Mouse (Mus musculus): ENCODE results near the gene Olfr698. TPM values are rescaled to one million over a fixed set of nuclear protein-coding genes. Genes with fewer than 3 reads are reported as not detected.
"Not testable (repeated sequence)": the region's sequence is repeated elsewhere in the genome, so short reads cannot be mapped to it uniquely, and the experiment has no call there.

Olfr698 gene
- polyA plus RNA-seq (2012; rRNA removed) = not detected in 2 replicates

- Histone ChIP-seq H3K4me3 (replicated peaks; ENCODE audit: insufficient read depth, low read depth, low read length) (no peak within 1 kb of the TSS), H3K27ac (ENCODE audit: insufficient read depth, low read length) (no peak within 1 kb of the TSS), H3K4me1 (ENCODE audit: control insufficient read depth, insufficient read depth, low read length) (no peaks in the 10 kb centered on the region), H3K27me3 (ENCODE audit: control insufficient read depth, insufficient read depth, low read length) (no peaks in the 10 kb centered on the region)
- no peak for TF ChIP-seq CTCF (IDR thresholded peaks at IDR 0.05; ENCODE audit: borderline replicate concordance, insufficient read depth, low read depth, low read length)
- no peak for TF ChIP-seq POLR2A (IDR thresholded peaks at IDR 0.05; ENCODE audit: borderline replicate concordance, insufficient read depth, low read length)
- no peak for DNase-seq
These were observed at the start of gene Olfr698 for GRCm38 (mm10) chr7:106755297-106755696. TSS of gene Olfr698 (minus strand) at chr7:106755397.

GRCm38 (mm10) chr7:106793098-106793497 lies 37.9 kb upstream of the Olfr698 start, which contains the start of gene Olfr699:
TSS of gene Olfr699 (minus strand) at chr7:106793198.
- Histone ChIP-seq H3K4me1 (ENCODE audit: control insufficient read depth, insufficient read depth, low read length) (no peaks in the 10 kb centered on the region), H3K27ac (ENCODE audit: insufficient read depth, low read length) (no peak within 1 kb of the TSS), H3K4me3 (replicated peaks; ENCODE audit: insufficient read depth, low read depth, low read length) (no peak within 1 kb of the TSS), H3K27me3 (ENCODE audit: control insufficient read depth, insufficient read depth, low read length) (no peaks in the 10 kb centered on the region)
- 71% methylated on average over 1 of the region's 1 CpGs for WGBS
- TF ChIP-seq CTCF (IDR thresholded peaks at IDR 0.05; ENCODE audit: borderline replicate concordance, insufficient read depth, low read depth, low read length) = no peak
- no peak for TF ChIP-seq POLR2A (IDR thresholded peaks at IDR 0.05; ENCODE audit: borderline replicate concordance, insufficient read depth, low read length)
- no peak for DNase-seq

GRCm38 (mm10) chr7:106788330-106788729 lies 33.1 kb upstream of the Olfr698 start:
- H3K27me3 ChIP-seq (ENCODE audit: control insufficient read depth, insufficient read depth, low read length) = no peaks in the 10 kb centered on the region
- H3K4me1 ChIP-seq (ENCODE audit: control insufficient read depth, insufficient read depth, low read length) = no peaks in the 10 kb centered on the region
- H3K4me3 ChIP-seq (replicated peaks; ENCODE audit: insufficient read depth, low read depth, low read length) = no peak overlapping the region
- TF ChIP-seq CTCF (IDR thresholded peaks at IDR 0.05; ENCODE audit: borderline replicate concordance, insufficient read depth, low read depth, low read length) = no peak
- TF ChIP-seq POLR2A (IDR thresholded peaks at IDR 0.05; ENCODE audit: borderline replicate concordance, insufficient read depth, low read length) = no peak
- no peak for DNase-seq
- no peak overlapping the region for H3K27ac ChIP-seq (ENCODE audit: insufficient read depth, low read length)

GRCm38 (mm10) chr7:106761008-106761407 lies 5.8 kb upstream of the Olfr698 start:
- DNase-seq; H3K4me3 ChIP-seq (replicated peaks; ENCODE audit: insufficient read depth, low read depth, low read length); H3K4me1 ChIP-seq (ENCODE audit: control insufficient read depth, insufficient read depth, low read length); H3K27me3 ChIP-seq (ENCODE audit: control insufficient read depth, insufficient read depth, low read length); H3K27ac ChIP-seq (ENCODE audit: insufficient read depth, low read length): not testable (repeated sequence)
- 93% methylated on average over 2 of the region's 2 CpGs for WGBS

- TF ChIP-seq POLR2A (IDR thresholded peaks at IDR 0.05; ENCODE audit: borderline replicate concordance, insufficient read depth, low read length) (no peak), CTCF (IDR thresholded peaks at IDR 0.05; ENCODE audit: borderline replicate concordance, insufficient read depth, low read depth, low read length) (no peak)
- H3K4me1 ChIP-seq (ENCODE audit: control insufficient read depth, insufficient read depth, low read length) = no peaks in the 10 kb centered on the region
- 85% methylated on average over 2 of the region's 2 CpGs for WGBS
These were observed 3.6 kb upstream of the Olfr698 start for GRCm38 (mm10) chr7:106758800-106759199.

GRCm38 (mm10) chr7:106745811-106746210 lies 9.4 kb downstream of the Olfr698 start:
- H3K27me3 ChIP-seq (ENCODE audit: control insufficient read depth, insufficient read depth, low read length) = no peaks in the 10 kb centered on the region
- no peak for TF ChIP-seq POLR2A (IDR thresholded peaks at IDR 0.05; ENCODE audit: borderline replicate concordance, insufficient read depth, low read length)
- no peak for TF ChIP-seq CTCF (IDR thresholded peaks at IDR 0.05; ENCODE audit: borderline replicate concordance, insufficient read depth, low read depth, low read length)
- no peaks in the 10 kb centered on the region for H3K4me1 ChIP-seq (ENCODE audit: control insufficient read depth, insufficient read depth, low read length)
- DNase-seq = no peak
- WGBS = 80% methylated on average over 5 of the region's 5 CpGs
- no peak overlapping the region for H3K27ac ChIP-seq (ENCODE audit: insufficient read depth, low read length)
- no peak overlapping the region for H3K4me3 ChIP-seq (replicated peaks; ENCODE audit: insufficient read depth, low read depth, low read length)

More at GRCm38 (mm10) chr7:106758800-106759199, 3.6 kb upstream of the Olfr698 start:
- no peak overlapping the region for H3K4me3 ChIP-seq (replicated peaks; ENCODE audit: insufficient read depth, low read depth, low read length)
- no peaks in the 10 kb centered on the region for H3K27me3 ChIP-seq (ENCODE audit: control insufficient read depth, insufficient read depth, low read length)
- H3K27ac ChIP-seq (ENCODE audit: insufficient read depth, low read length) = no peak overlapping the region
- no peak for DNase-seq

GRCm38 (mm10) chr7:106742343-106742742 lies 12.9 kb downstream of the Olfr698 start, which contains the start of gene Olfr697:
TSS of gene Olfr697 (minus strand) at chr7:106742443.
- 76% methylated on average over 1 of the region's 1 CpGs for WGBS
- TF ChIP-seq CTCF (IDR thresholded peaks at IDR 0.05; ENCODE audit: borderline replicate concordance, insufficient read depth, low read depth, low read length) = no peak
- no peak for TF ChIP-seq POLR2A (IDR thresholded peaks at IDR 0.05; ENCODE audit: borderline replicate concordance, insufficient read depth, low read length)
- Histone ChIP-seq H3K4me3 (replicated peaks; ENCODE audit: insufficient read depth, low read depth, low read length) (no peak within 1 kb of the TSS), H3K27me3 (ENCODE audit: control insufficient read depth, insufficient read depth, low read length) (no peaks in the 10 kb centered on the region), H3K27ac (ENCODE audit: insufficient read depth, low read length) (no peak within 1 kb of the TSS), H3K4me1 (ENCODE audit: control insufficient read depth, insufficient read depth, low read length) (no peaks in the 10 kb centered on the region)
- DNase-seq = no peak

- Histone ChIP-seq H3K4me1 (ENCODE audit: control insufficient read depth, insufficient read depth, low read length) (no peaks in the 10 kb centered on the region), H3K4me3 (replicated peaks; ENCODE audit: insufficient read depth, low read depth, low read length) (no peak overlapping the region), H3K27me3 (ENCODE audit: control insufficient read depth, insufficient read depth, low read length) (no peaks in the 10 kb centered on the region), H3K27ac (ENCODE audit: insufficient read depth, low read length) (no peak overlapping the region)
- TF ChIP-seq POLR2A (IDR thresholded peaks at IDR 0.05; ENCODE audit: borderline replicate concordance, insufficient read depth, low read length) (no peak), CTCF (IDR thresholded peaks at IDR 0.05; ENCODE audit: borderline replicate concordance, insufficient read depth, low read depth, low read length) (no peak)
- no peak for DNase-seq
These were observed 18.2 kb downstream of the Olfr698 start for GRCm38 (mm10) chr7:106737028-106737427.
